Comparison of ENCODE assay signal across 10 mouse cellular contexts in the genomic region with DNA sequence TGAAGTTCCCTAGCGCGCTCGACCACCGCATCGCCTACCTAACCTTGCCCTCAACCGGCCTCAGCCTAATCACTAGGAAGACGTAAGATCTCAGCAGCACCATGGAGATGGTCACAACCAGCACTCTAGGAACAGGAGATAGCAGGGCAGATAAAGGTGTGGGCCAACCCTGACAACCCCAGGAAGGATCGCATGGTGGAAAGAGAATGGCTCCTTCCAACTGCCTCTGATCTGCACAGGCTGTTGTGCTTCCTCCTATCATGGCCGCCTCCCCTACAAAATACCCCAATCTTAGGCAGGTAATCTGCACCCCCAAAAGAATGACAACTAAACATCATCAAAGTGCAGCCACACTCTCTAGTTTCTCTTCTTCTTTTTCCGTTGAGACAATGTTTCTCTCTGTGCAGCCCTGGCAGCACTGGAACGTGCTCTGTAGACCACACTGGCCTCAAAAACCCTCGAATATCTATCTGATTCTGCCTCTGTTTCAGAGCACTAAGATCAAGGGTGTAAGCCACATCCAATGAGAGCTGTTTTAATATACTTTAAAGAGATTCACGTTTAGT. TPM values are rescaled to one million over a fixed set of nuclear protein-coding genes. Genes with fewer than 3 reads are reported as not detected.
DNase-seq lines count a peak whose midpoint lies in the region; ATAC-seq and TF ChIP-seq lines count a peak whose summit lies in the region.
"Had no signal": no experiment of that assay in that cellular context is flagged by ENCODE, and none has a peak within 500 bp of the region (broad histone marks: within the 10 kb centered on the region; RNA-seq: fewer than 3 reads in every experiment).

No protein-coding gene starts in this region.

- TF ChIP-seq CTCF in heart, adult 2 months (IDR thresholded peaks at IDR 0.05) = no peak
- TF ChIP-seq CTCF in liver, embryonic 14.5 days (IDR thresholded peaks at IDR 0.05; ENCODE audit: low read depth) = no peak

- H3K4me3 ChIP-seq in heart, adult 2 months = peak overlapping the region; percentile 92; the same call in 1 of the 2 replicates
- peak overlapping the region; percentile 13 for H3K4me3 ChIP-seq in forebrain, embryonic 12.5 days (replicated peaks)
- H3K4me3 ChIP-seq in liver, embryonic 14.5 days (ENCODE audit: insufficient read depth in 1 of 2, low read depth in 2 of 2, low read length in 2 of 2) = peak overlapping the region; percentile 4 to 68; a peak in 2 of 4 replicates

- no peak for TF ChIP-seq POLR2A in heart, adult 2 months (IDR thresholded peaks at IDR 0.05; ENCODE audit: insufficient read depth, low read depth, low read length)

- no peak for ATAC-seq in forebrain, embryonic 12.5 days (ENCODE audit: low FRiP score)
- no peak for ATAC-seq in liver, embryonic 14.5 days (ENCODE audit: insufficient read depth)

- intact Hi-C loops in heart, adult 2 months (cut with DNase I) = no loop called here

- no peaks in the 10 kb centered on the region for H3K27me3 ChIP-seq in heart, adult 2 months (ENCODE audit: control insufficient read depth, insufficient read depth, low read length)
- H3K27me3 ChIP-seq in forebrain, embryonic 12.5 days = no peaks in the 10 kb centered on the region
- H3K27me3 ChIP-seq in liver, embryonic 14.5 days (ENCODE audit: control insufficient read depth, insufficient read depth, low read length) = no peaks in the 10 kb centered on the region

- TF ChIP-seq EP300 in heart, adult 2 months (IDR thresholded peaks at IDR 0.05; ENCODE audit: insufficient read depth, low read depth, low read length) = no peak
- no peak for TF ChIP-seq EP300 in liver, embryonic 14.5 days (IDR thresholded peaks at IDR 0.05; ENCODE audit: low read depth)

- H3K36me3 ChIP-seq in heart, adult 2 months (ENCODE audit: control insufficient read depth, insufficient read depth, low read length) = peaks cover 32% of the 10 kb centered on the region
- peaks cover 55% of the 10 kb centered on the region for H3K36me3 ChIP-seq in forebrain, embryonic 12.5 days (replicated peaks)
- H3K36me3 ChIP-seq in liver, embryonic 14.5 days (replicated peaks; ENCODE audit: control insufficient read depth, insufficient read depth, low read depth) = peaks cover 58% of the 10 kb centered on the region

- H3K9me3 ChIP-seq in forebrain, embryonic 12.5 days = no peaks in the 10 kb centered on the region
- no peaks in the 10 kb centered on the region for H3K9me3 ChIP-seq in liver, embryonic 14.5 days (ENCODE audit: control insufficient read depth, low read length)

- H3K9ac ChIP-seq in heart, adult 2 months (ENCODE audit: low read depth, low read length) = no peak overlapping the region
- H3K9ac ChIP-seq in forebrain, embryonic 12.5 days = no peak overlapping the region; the same call in 1 of the 2 replicates
- H3K9ac ChIP-seq in liver, embryonic 14.5 days (replicated peaks) = no peak overlapping the region; the same call in 1 of the 2 replicates

- WGBS in heart, adult 2 months = 48% methylated on average over 13 of the region's 13 CpGs
- WGBS in forebrain, embryonic 12.5 days = 93% methylated on average over 13 of the region's 13 CpGs
- 64% methylated on average over 13 of the region's 13 CpGs for WGBS in liver, embryonic 14.5 days (ENCODE audit: insufficient replicate concordance)

- peaks cover 7% of the 10 kb centered on the region for H3K79me2 ChIP-seq in heart, adult 2 months (replicated peaks; ENCODE audit: control insufficient read depth, insufficient read depth, low read length)

- peaks cover 13% of the 10 kb centered on the region for H3K4me1 ChIP-seq in heart, adult 2 months (ENCODE audit: control insufficient read depth, insufficient read depth, low read length)
- peaks cover 31% of the 10 kb centered on the region for H3K4me1 ChIP-seq in forebrain, embryonic 12.5 days
- peaks cover 16 to 20% of the 10 kb centered on the region in 2 experiments for H3K4me1 ChIP-seq in liver, embryonic 14.5 days (replicated peaks; ENCODE audit: control insufficient read depth in 2 of 2, insufficient read depth in 2 of 2, low read length in 1 of 2)

- no peak overlapping the region for H3K27ac ChIP-seq in heart, adult 2 months
- H3K27ac ChIP-seq in forebrain, embryonic 12.5 days = no peak overlapping the region
- no peak overlapping the region for H3K27ac ChIP-seq in liver, embryonic 14.5 days

- peak overlapping the region; percentile 65 for H3K4me2 ChIP-seq in forebrain, embryonic 12.5 days
- H3K4me2 ChIP-seq in liver, embryonic 14.5 days (ENCODE audit: low read depth) = peak overlapping the region; percentile 96

- DNase-seq in heart, adult 2 months = no peak
- DNase-seq in heart, adult 8-10 months (ENCODE audit: low spot score) = no peak
- DNase-seq in A20 (ENCODE audit: low read depth, low spot score) = peak; percentile 71
- no peak for DNase-seq in liver, embryonic 14.5 days (ENCODE audit: low read depth in 3 of 3, low spot score in 3 of 3)
- DNase-seq in embryo, embryonic 11 days = no peak
- no peak for DNase-seq in left cerebral cortex, adult 11 months (ENCODE audit: low spot score)
- no peak for DNase-seq in cerebellum, postnatal 4 days (ENCODE audit: low spot score in 2 of 2)
- DNase-seq: kidney, adult 8-10 months; thymus, adult 18-20 months had no signal

RNA-seq across cellular contexts. Expression of gene Mgea5, which starts 3.2 kb away (rescaled TPM):
- 10 to 100 TPM; 70.8 to 81.9 TPM for total RNA-seq in heart, adult 2 months (2021)
- 22.4 and 49.3 TPM in 2 replicates for polyA plus RNA-seq in heart, adult 2 months (2012; rRNA removed)
- total RNA-seq in heart, adult 8-10 months (2022) = 10 to 100 TPM; 70.7 to 85.5 (median 82.4) TPM
- 94.7 and 105 TPM in 2 replicates for polyA plus RNA-seq in forebrain, embryonic 12.5 days (2016; fragmentation: Nextera tagmentation; extraction: Ambion mirVana)
- polyA plus RNA-seq in liver, embryonic 14.5 days (2012; rRNA removed) = 17.1 and 25.2 TPM in 2 replicates
- 15.0 and 16.7 TPM in 2 replicates for polyA plus RNA-seq in liver, embryonic 14.5 days (2014; fragmentation: Nextera tagmentation; extraction: Ambion mirVana)

RNA-seq across cellular contexts. Expression of gene Npm3, which starts 31.0 kb away (rescaled TPM):
- 10 to 100 TPM; 15.6 to 15.7 TPM for total RNA-seq in heart, adult 2 months (2021)
- 25.2 and 28.0 TPM in 2 replicates for polyA plus RNA-seq in heart, adult 2 months (2012; rRNA removed)
- 10 to 100 TPM; 11.5 to 16.0 (median 13.9) TPM for total RNA-seq in heart, adult 8-10 months (2022)
- polyA plus RNA-seq in forebrain, embryonic 12.5 days (2016; fragmentation: Nextera tagmentation; extraction: Ambion mirVana) = 9.0 and 10.7 TPM in 2 replicates
- 59.0 and 59.7 TPM in 2 replicates for polyA plus RNA-seq in liver, embryonic 14.5 days (2012; rRNA removed)
- polyA plus RNA-seq in liver, embryonic 14.5 days (2014; fragmentation: Nextera tagmentation; extraction: Ambion mirVana) = 10.6 and 11.4 TPM in 2 replicates

RNA-seq across cellular contexts. Expression of gene Kcnip2, which starts 35.4 kb away (rescaled TPM):
- 100 to 1,000 TPM; 174 to 203 TPM for total RNA-seq in heart, adult 2 months (2021)
- polyA plus RNA-seq in heart, adult 2 months (2012; rRNA removed) = 216 and 276 TPM in 2 replicates
- total RNA-seq in heart, adult 8-10 months (2022) = 100 to 1,000 TPM; 173 to 231 (median 203) TPM
- polyA plus RNA-seq in forebrain, embryonic 12.5 days (2016; fragmentation: Nextera tagmentation; extraction: Ambion mirVana) = 2.7 and 4.0 TPM in 2 replicates
- 1.7 TPM in 2 replicates for polyA plus RNA-seq in liver, embryonic 14.5 days (2012; rRNA removed)
- polyA plus RNA-seq in liver, embryonic 14.5 days (2014; fragmentation: Nextera tagmentation; extraction: Ambion mirVana) = 1.5 and 1.7 TPM in 2 replicates

RNA-seq across cellular contexts. Expression of gene Fgf8, which starts 37.7 kb away (rescaled TPM):
- total RNA-seq in heart, adult 2 months (2021) = not detected
- not detected in 2 replicates for polyA plus RNA-seq in heart, adult 2 months (2012; rRNA removed)
- total RNA-seq in heart, adult 8-10 months (2022) = not detected
- polyA plus RNA-seq in forebrain, embryonic 12.5 days (2016; fragmentation: Nextera tagmentation; extraction: Ambion mirVana) = 4.6 TPM in 2 replicates
- 0.08 TPM in 1 of 2 replicates, not detected in the other for polyA plus RNA-seq in liver, embryonic 14.5 days (2012; rRNA removed)
- not detected in 2 replicates for polyA plus RNA-seq in liver, embryonic 14.5 days (2014; fragmentation: Nextera tagmentation; extraction: Ambion mirVana)

Comparison
In these comparisons a context has a peak if more than half of its experiments do, and no peak if none do; other contexts are left out.
1. H3K4me3 ChIP-seq: peak in every context shown above with its lines; median percentile 92 in heart, adult 2 months; 36 in liver, embryonic 14.5 days; 13 in forebrain, embryonic 12.5 days.
2. RNA of gene Kcnip2, which starts 35.4 kb away (polyA plus RNA-seq): 216 to 276 TPM in heart, adult 2 months; 2.7 to 4.0 TPM in forebrain, embryonic 12.5 days and 1.5 to 1.7 TPM in liver, embryonic 14.5 days; every median in the first group is over 10 times any median in the second.